Mouse (Mus musculus) kidney, embryonic 16.5 days (tissue): ENCODE measurements around the gene Gm14308. TPM values are rescaled to one million over a fixed set of nuclear protein-coding genes. Genes with fewer than 3 reads are reported as not detected.
"Not testable (repeated sequence)": the region's sequence is repeated elsewhere in the genome, so short reads cannot be mapped to it uniquely, and the experiment has no call there.

Experiments used
- ATAC-seq: fragments of 200-750 bp; cut with Nextera tagmentation; 2 replicates; pipeline ENCODE4 v1.8.0; 2017; ENCODE audit warnings: moderate TSS enrichment; ENCODE audit not compliant: low FRiP score, low TSS enrichment
- H3K27ac ChIP-seq: fragments of 300-500 bp; sonication (generic); 2 replicates; pipeline ENCODE4 v1.5.1; 2014; ENCODE audit warnings: low read length
- H3K27me3 ChIP-seq: fragments of 300-500 bp; sonication (generic); 2 replicates; pipeline ENCODE4 v1.6.1; 2014; ENCODE audit warnings: low read length, control low read depth, mixed read lengths; ENCODE audit not compliant: insufficient read depth
- H3K36me3 ChIP-seq: fragments of 300-500 bp; sonication (generic); 2 replicates; pipeline ENCODE4 v1.6.1; 2014; ENCODE audit warnings: low read length, control low read depth, mixed read lengths; ENCODE audit not compliant: insufficient read depth
- H3K4me1 ChIP-seq: fragments of 300-500 bp; sonication (generic); 2 replicates; pipeline ENCODE4 v1.6.1; 2014; ENCODE audit warnings: low read length, control low read depth, mixed read lengths; ENCODE audit not compliant: insufficient read depth
- H3K4me2 ChIP-seq: fragments of 300-500 bp; sonication (generic); replicated peaks from 2 replicates; pipeline ENCODE4 v1.6.1; 2014; ENCODE audit warnings: low read depth, low read length
- H3K4me3 ChIP-seq: fragments of 300-500 bp; sonication (generic); 2 replicates; pipeline ENCODE4 v1.5.1; 2014; ENCODE audit warnings: mild to moderate bottlenecking, low read length
- H3K9ac ChIP-seq: fragments of 300-500 bp; sonication (generic); replicated peaks from 2 replicates; pipeline ENCODE4 v1.6.1; 2014; ENCODE audit warnings: low read length
- H3K9me3 ChIP-seq: fragments of 300-500 bp; sonication (generic); 2 replicates; pipeline ENCODE4 v1.6.1; 2016; ENCODE audit warnings: low read length, control low read depth
- WGBS: fragments of 180-500 bp; shearing (Covaris S2); extraction: QIAGEN DNeasy Blood & Tissue Kit; methylation state at CpG from one replicate; pipeline ENCODE4 v1.1.7; 2014; 5-methylcytosine and 5-hydroxymethylcytosine counted together
- polyA plus RNA-seq: library from polyadenylated mRNA; unstranded; fragments of >200 nt; fragmentation: Nextera tagmentation; extraction: Ambion mirVana; gene quantifications from 2 replicates; pipeline ENCODE4 v1.2.1, GENCODE M21; 2015

Gene Gm14308
- polyA plus RNA-seq: 12.5 and 14.4 TPM in 2 replicates

- no CpG with 5 or more reads among the region's 4 CpGs for WGBS
- H3K4me3 ChIP-seq, H3K27ac ChIP-seq, H3K4me1 ChIP-seq, H3K9ac ChIP-seq, H3K36me3 ChIP-seq, ATAC-seq, H3K27me3 ChIP-seq, H3K4me2 ChIP-seq, H3K9me3 ChIP-seq: not testable (repeated sequence)
These were observed at the start of gene Gm14308 for GRCm38 (mm10) chr2:176636244-176636643. Gene Gm14308 (minus strand): TSS chr2:176636344.

- H3K4me1 ChIP-seq, H3K36me3 ChIP-seq, H3K4me2 ChIP-seq, H3K4me3 ChIP-seq, ATAC-seq, H3K27ac ChIP-seq, H3K9ac ChIP-seq, H3K27me3 ChIP-seq, H3K9me3 ChIP-seq: not testable (repeated sequence)
- no CpG with 5 or more reads among the region's 6 CpGs for WGBS
These were observed 34.1 kb upstream of the Gm14308 start, which contains the start of gene Zfp973 for GRCm38 (mm10) chr2:176670222-176670621. Gene Zfp973 (plus strand): TSS chr2:176670522.

Other genes starting within 250 kb of the Gm14308 start
- gene Gm14435, start 212.8 kb downstream of the Gm14308 start, polyA plus RNA-seq: 10.2 and 14.3 TPM in 2 replicates
- 3.9 TPM in 1 of 2 replicates, not detected in the other for gene Gm14434, start 149.6 kb downstream of the Gm14308 start, polyA plus RNA-seq
- gene Zfp967, start 115.3 kb downstream of the Gm14308 start, polyA plus RNA-seq: not detected in 2 replicates
- 7.7 and 9.3 TPM in 2 replicates for gene Zfp973, start 34.2 kb upstream of the Gm14308 start, polyA plus RNA-seq
- gene Gm14305, start 72.0 kb upstream of the Gm14308 start, polyA plus RNA-seq: 26.9 and 28.6 TPM in 2 replicates
- gene Gm14295, start 162.3 kb upstream of the Gm14308 start, polyA plus RNA-seq: 12.4 and 12.8 TPM in 2 replicates
- not detected in 2 replicates for gene Gm14408, start 194.8 kb upstream of the Gm14308 start, polyA plus RNA-seq